Comparison of ENCODE assay signal across 8 mouse cellular contexts in genomic region chr17:66479813-66480490, GRCm38 (mm10). TPM values are rescaled to one million over a fixed set of nuclear protein-coding genes. Genes with fewer than 3 reads are reported as not detected.
A peak's percentile ranks its signal among the peaks of the same experiment; 100 is the strongest.
DNase-seq lines count a peak whose midpoint lies in the region; ATAC-seq lines count a peak whose summit lies in the region.

No protein-coding gene starts in this region.

- DNase-seq in frontal cortex, postnatal 10 days (ENCODE audit: low spot score in 2 of 2), result no peak
- DNase-seq in forebrain, embryonic 10.5 days (ENCODE audit: extremely low spot score, low spot score), result peak; percentile 79
- peak; percentile 72 for DNase-seq in intestine, embryonic 14.5 days (ENCODE audit: low spot score)
- peak; percentile 74 for DNase-seq in neural tube, embryonic 10.5 days (ENCODE audit: extremely low spot score, low spot score)
- DNase-seq in gastrocnemius, adult 8-10 months (ENCODE audit: low spot score in 2 of 2), result no peak
- DNase-seq in urinary bladder, postnatal 25 days (ENCODE audit: low spot score), result no peak
- no peak for DNase-seq in spleen, postnatal 36 days (ENCODE audit: low spot score in 2 of 2)

- no peak overlapping the region for H3K9ac ChIP-seq in intestine, embryonic 14.5 days (ENCODE audit: low read length)

- peak overlapping the region; percentile 36 for H3K4me2 ChIP-seq in intestine, embryonic 14.5 days (ENCODE audit: low read length)

- peaks cover 1% of the 10 kb centered on the region; the same call in 1 of the 2 replicates for H3K9me3 ChIP-seq in forebrain, embryonic 10.5 days
- no peaks in the 10 kb centered on the region for H3K9me3 ChIP-seq in intestine, embryonic 14.5 days (ENCODE audit: control insufficient read depth, low read length)

- peaks cover 52% of the 10 kb centered on the region for H3K27me3 ChIP-seq in forebrain, embryonic 10.5 days (ENCODE audit: poor library complexity, severe bottlenecking)
- peaks cover 6% of the 10 kb centered on the region for H3K27me3 ChIP-seq in intestine, embryonic 14.5 days (replicated peaks; ENCODE audit: control insufficient read depth, insufficient read depth, low read length)

- ATAC-seq in frontal cortex, adult (ENCODE audit: low TSS enrichment), result peak; percentile 50; the same call in 1 of the 2 replicates
- ATAC-seq in intestine, embryonic 14.5 days (replicated peaks; ENCODE audit: low FRiP score, low TSS enrichment, low read depth), result peak; percentile 63; the same call in 1 of the 2 replicates

- peaks cover 47% of the 10 kb centered on the region for H3K4me1 ChIP-seq in forebrain, embryonic 10.5 days
- H3K4me1 ChIP-seq in intestine, embryonic 14.5 days (replicated peaks; ENCODE audit: control insufficient read depth, insufficient read depth, low read length), result no peaks in the 10 kb centered on the region

- H3K36me3 ChIP-seq in forebrain, embryonic 10.5 days (replicated peaks), result no peaks in the 10 kb centered on the region
- no peaks in the 10 kb centered on the region for H3K36me3 ChIP-seq in intestine, embryonic 14.5 days (ENCODE audit: control insufficient read depth, insufficient read depth, low read length)

- peak overlapping the region; percentile 83 for H3K27ac ChIP-seq in forebrain, embryonic 10.5 days
- no peak overlapping the region; the same call in 1 of the 2 replicates for H3K27ac ChIP-seq in intestine, embryonic 14.5 days (ENCODE audit: low read depth)

- WGBS in forebrain, embryonic 10.5 days, result under 1% methylated on average over 21 of the region's 21 CpGs
- 17% methylated on average over 21 of the region's 21 CpGs for WGBS in intestine, embryonic 14.5 days

- peak overlapping the region; percentile 43 for H3K4me3 ChIP-seq in forebrain, embryonic 10.5 days
- no peak overlapping the region for H3K4me3 ChIP-seq in intestine, embryonic 14.5 days (ENCODE audit: low read depth, low read length)

RNA-seq across cellular contexts. Expression of gene Mtcl1, which starts 30.4 kb away (rescaled TPM):
- 25.5 and 28.4 TPM in 2 replicates for polyA plus RNA-seq in forebrain, embryonic 10.5 days (2016; fragmentation: Nextera tagmentation; extraction: Ambion mirVana)
- 11.7 and 14.6 TPM in 2 replicates for polyA plus RNA-seq in intestine, embryonic 14.5 days (2014; fragmentation: Nextera tagmentation; extraction: Ambion mirVana)
- 10 to 100 TPM in 1 of 4 experiments, 1 to 10 TPM in 3; 4.8 to 10.0 (median 5.6) TPM for total RNA-seq in gastrocnemius, adult 8-10 months (2022)

RNA-seq across cellular contexts. Expression of gene Rab12, which starts 39.6 kb away (rescaled TPM):
- 24.8 and 26.4 TPM in 2 replicates for polyA plus RNA-seq in forebrain, embryonic 10.5 days (2016; fragmentation: Nextera tagmentation; extraction: Ambion mirVana)
- 41.4 and 44.6 TPM in 2 replicates for polyA plus RNA-seq in intestine, embryonic 14.5 days (2014; fragmentation: Nextera tagmentation; extraction: Ambion mirVana)
- total RNA-seq in gastrocnemius, adult 8-10 months (2022), result 100 to 1,000 TPM; 189 to 250 (median 241) TPM

Comparison
In these comparisons a context has a peak if more than half of its experiments do, and no peak if none do; other contexts are left out.
1. DNase-seq: peak in forebrain, embryonic 10.5 days (single experiment), intestine, embryonic 14.5 days (single experiment) and neural tube, embryonic 10.5 days (single experiment); none in frontal cortex, postnatal 10 days (0 of 2), gastrocnemius, adult 8-10 months (0 of 2), urinary bladder, postnatal 25 days (single experiment) and spleen, postnatal 36 days (0 of 2).